Mouse (Mus musculus) WW6 (cell line): ENCODE results near the gene Spata46.

Source experiments
- DNase-seq: peaks from one replicate; pipeline ENCODE4 v3.0.0-alpha.2; 2013; ENCODE audit warnings: low read depth, low spot score

Gene Spata46

DNA sequence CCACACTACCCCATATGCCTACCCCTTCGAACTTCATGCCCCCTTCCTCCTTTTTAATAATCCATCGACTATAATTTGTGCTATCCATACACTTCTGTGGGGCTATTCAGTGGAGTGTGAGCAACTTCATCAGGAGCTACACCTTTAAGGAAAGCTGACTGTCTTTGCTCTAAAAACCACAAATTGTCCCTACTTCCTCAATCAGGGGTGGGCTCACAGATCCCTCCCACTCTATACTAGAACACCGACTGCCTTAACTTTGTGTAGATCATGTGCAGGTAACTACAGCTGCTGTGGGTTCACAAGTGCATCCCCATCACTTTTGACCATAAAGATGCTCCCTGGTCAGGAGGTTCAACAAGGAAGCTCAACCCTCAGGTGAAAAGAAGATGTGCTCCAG lies 31.3 kb downstream of the Spata46 start:
- no peak for DNase-seq

DNA sequence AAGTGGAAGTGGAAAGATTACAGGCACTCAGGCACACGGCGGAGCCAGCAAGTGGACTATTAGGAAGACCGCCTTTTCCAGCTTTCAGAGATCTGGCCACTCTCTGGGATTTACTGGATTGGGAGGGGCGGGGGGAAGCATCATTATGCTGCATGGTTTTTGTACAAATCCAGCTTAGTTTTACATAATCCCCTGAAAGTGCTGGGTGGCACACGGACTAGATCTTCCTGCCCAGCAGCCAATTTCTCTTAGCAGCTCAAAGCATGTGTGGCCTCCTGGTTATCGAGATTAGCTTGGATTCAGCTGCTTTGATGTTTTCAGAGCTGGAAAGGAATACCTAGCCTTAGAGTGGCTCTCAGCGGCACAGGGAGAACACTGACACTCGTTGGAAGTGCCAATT lies 34.5 kb downstream of the Spata46 start:
- DNase-seq, result no peak

DNA sequence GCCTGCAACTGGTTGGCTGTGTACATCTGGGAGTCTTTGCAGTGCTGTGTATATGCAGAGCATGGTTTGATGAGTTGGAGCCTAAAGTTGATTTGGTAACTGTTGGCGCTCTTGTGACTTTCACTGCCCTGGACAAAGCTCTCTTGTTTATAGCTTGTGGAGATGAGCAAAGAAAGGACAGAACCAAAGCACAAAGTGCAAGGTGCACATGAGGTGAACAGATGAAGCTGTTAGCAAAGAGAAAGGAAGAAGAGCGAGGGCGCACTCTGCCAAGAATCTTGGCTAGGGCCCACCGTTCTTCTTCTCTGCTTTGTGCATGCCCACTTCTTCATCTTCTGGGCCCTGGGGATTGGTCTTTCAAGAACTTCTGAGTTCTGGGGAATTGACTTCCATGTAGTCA lies 35.3 kb downstream of the Spata46 start:
- no peak for DNase-seq

DNA sequence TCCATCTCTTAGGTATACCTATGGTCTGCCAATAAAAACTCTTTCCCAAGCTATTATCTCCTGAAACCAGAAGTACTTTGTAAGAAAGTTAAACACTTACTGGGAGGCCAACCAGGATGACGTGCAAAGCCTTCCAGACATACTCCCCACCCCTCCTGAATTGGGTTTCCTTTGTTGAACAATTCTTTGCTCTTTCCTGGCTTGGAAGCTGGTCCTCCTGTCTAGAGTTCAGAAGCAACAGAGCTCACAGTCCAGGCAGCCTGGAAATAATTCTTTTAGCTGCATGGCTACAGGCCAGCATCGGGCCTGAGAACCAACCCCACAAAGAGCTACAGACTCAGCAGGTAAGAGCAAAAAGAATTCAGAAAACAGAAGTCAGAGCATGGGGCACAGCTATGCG lies 37.7 kb downstream of the Spata46 start:
- DNase-seq, result no peak

DNA sequence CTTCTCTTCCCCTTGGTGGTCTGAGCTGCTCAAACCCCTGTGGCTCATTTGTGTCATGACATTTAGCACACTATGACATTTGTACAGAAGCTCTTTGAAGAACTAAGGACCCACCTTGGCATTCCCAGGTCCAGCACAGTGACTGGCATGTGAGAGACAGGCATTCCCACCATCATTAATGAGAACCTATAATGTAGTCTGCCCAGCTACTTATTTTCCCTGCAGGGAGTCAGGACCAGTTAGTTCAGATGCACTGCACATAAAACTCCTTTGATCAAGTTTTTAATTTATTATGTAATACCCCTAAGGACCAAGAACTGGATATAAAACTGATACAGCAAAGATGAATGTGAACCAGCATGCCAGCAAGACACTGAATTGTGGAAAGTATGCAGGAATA lies 42.5 kb downstream of the Spata46 start:
- DNase-seq, result no peak

DNA sequence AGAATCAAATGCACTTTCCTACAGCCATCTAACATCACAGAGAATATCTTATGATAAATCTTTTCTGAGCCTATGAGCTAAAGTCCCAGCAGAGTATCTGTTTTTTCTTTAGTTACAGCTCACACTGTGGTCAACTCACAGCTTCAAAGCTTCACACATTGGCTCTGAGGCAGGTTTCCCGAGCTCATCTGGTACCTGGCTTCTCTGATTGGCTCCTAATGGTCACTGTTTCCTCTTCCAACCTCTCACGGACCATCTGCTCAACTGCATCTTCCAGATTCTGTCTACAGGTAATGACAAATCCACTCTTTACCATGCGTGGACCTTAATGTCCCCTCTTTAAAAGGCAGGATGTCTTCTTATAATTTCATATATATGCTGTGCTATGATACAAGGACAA lies 44.7 kb downstream of the Spata46 start:
- DNase-seq, result no peak

DNA sequence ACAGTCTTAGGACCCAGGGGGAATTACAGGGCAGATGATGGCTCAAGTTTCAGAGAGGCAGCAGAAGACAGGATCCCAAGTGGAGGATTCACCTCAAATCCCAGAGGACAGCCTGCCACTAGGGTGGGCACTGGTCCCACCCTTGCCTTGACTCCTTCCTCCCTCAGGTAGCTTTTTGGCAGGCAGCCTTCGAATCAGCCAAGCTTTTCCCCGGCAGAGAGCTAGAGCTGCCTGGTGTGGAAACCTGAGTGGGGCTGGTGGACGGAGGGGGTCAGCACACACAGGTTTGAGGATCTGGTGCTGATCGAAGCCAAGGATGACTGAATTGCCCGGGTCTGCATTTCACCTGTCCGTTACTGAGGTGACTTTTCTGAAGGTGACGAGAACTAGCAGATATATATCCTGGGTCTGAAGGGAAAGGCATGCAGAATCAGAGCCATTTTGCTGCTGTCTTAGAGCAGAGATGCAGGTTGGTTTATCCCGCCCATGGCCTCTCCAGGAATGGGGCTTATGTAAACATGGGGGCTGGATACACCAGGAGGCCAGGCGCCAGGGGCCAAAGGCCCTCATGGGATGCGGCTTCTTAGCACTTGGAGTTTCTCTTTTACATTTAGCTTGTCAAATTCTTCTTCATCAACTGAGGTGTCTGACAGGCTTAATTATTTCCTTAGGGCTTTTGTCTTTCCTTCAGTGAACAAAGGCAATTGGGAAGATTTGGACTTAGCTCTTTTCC lies 51.7 kb downstream of the Spata46 start:
- DNase-seq, result no peak
